Mouse (Mus musculus): ENCODE data around the gene 4933428G20Rik. TPM values are rescaled to one million over a fixed set of nuclear protein-coding genes. Genes with fewer than 3 reads are reported as not detected.

The 4933428G20Rik gene
- polyA plus RNA-seq, 1 experiment from 2014 or later, result 0.85 TPM

DNA sequence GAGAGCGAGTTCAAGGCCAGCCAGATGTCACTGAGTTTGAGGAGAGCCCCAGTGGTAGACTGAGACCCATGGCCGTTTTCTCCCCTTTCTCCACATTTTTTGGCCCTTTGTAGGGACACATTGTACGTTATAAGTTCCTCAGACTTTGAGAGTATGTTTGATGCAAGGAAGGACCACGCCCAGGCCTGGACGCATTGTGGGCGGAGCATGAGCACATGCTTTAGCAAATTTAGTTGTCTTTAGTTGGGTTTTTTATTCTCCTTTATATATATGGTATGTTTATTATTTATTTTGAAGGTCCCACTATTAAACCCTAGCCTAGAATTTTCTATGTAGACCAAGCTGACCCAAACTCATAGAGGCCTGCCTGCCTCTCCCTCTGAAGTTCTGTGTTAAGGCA is 21.8 kb downstream of the 4933428G20Rik start:
- Histone ChIP-seq H3K9ac (ENCODE audit: low read depth, low read length) (no peak overlapping the region), H3K4me1 (ENCODE audit: control insufficient read depth, insufficient read depth, low read depth, low read length) (no peaks in the 10 kb centered on the region), H3K36me3 (ENCODE audit: control insufficient read depth, insufficient read depth, low read length) (peaks cover 19% of the 10 kb centered on the region; the same call in 1 of the 2 replicates), H3K27me3 (replicated peaks; ENCODE audit: control insufficient read depth, insufficient read depth, low read length) (no peaks in the 10 kb centered on the region), H3K4me3 (ENCODE audit: low read length) (no peak overlapping the region), H3K4me2 (ENCODE audit: low read length) (no peak overlapping the region), H3K27ac (ENCODE audit: low read depth, low read length) (no peak overlapping the region), H3K9me3 (ENCODE audit: control insufficient read depth, low read length) (no peaks in the 10 kb centered on the region)
- no peak for ATAC-seq
- 86% methylated on average over 6 of the region's 6 CpGs for WGBS

DNA sequence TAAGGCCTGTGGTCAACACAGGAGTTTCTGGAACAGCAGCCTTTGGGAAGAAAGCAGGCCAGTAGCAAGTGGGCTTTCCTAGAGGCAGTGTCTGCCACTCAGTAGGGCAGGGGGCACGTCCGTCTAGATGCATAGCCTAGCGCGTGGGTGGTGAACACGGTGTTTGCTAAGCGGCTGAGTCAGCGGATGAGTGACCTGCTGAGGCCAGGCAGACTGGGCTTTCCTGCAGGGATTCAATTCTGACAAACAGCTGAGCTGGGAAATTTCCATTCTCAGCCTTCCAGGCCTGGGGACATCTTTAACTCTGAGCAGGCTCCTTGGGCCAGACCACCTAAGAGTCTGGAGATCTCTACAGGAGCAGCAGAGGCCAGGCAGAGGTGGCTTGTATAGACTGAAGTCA is 22.7 kb downstream of the 4933428G20Rik start:
- ATAC-seq, result no peak
- Histone ChIP-seq H3K27ac (ENCODE audit: low read depth, low read length) (no peak overlapping the region), H3K4me3 (ENCODE audit: low read length) (no peak overlapping the region), H3K9me3 (ENCODE audit: control insufficient read depth, low read length) (no peaks in the 10 kb centered on the region), H3K36me3 (ENCODE audit: control insufficient read depth, insufficient read depth, low read length) (peaks cover 15% of the 10 kb centered on the region; the same call in 1 of the 2 replicates), H3K4me2 (ENCODE audit: low read length) (no peak overlapping the region), H3K9ac (ENCODE audit: low read depth, low read length) (no peak overlapping the region), H3K27me3 (replicated peaks; ENCODE audit: control insufficient read depth, insufficient read depth, low read length) (no peaks in the 10 kb centered on the region), H3K4me1 (ENCODE audit: control insufficient read depth, insufficient read depth, low read depth, low read length) (no peaks in the 10 kb centered on the region)
- WGBS, result 52% methylated on average over 7 of the region's 7 CpGs

DNA sequence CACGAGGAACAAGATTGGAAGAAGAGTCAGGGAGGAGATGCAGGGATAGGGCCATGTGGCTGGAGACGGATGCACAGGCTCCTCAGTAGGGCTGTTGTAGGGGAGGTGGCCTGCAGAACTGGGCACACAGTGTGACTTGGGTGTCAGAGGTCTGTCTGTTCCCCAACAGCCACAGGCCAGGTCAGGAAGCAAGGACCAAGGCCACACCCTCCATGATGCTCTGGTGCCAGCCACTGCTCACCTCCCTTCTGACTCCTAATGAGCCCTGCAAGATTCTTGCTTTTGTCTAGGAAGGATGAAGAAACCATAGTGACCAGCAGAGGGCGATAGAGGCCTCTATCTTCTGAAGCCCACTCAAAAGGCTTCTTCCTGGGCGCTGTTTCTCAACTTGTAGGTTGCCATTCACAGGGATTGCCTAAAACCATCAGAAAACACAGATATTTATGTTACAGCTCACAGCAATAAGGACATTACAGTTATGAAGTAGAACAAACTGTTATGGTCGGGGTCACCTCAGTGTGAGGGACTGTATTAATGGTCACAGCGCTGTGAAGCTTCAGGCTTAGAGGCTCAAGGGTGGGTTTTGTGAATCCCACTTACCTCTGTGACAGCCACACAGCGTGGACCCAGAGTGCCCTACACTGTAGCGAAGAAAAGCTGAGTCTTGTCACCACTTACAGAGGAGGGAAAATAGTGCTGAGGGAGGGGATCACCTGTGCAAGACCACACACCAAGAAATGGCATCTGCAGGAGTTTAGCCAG is 23.6 kb downstream of the 4933428G20Rik start:
- Histone ChIP-seq H3K36me3 (ENCODE audit: control insufficient read depth, insufficient read depth, low read length) (peaks cover 15% of the 10 kb centered on the region; the same call in 1 of the 2 replicates), H3K9ac (ENCODE audit: low read depth, low read length) (0 out of 2 replicates have a peak overlapping the region, but pooled peaks have one; percentile 23), H3K4me2 (ENCODE audit: low read length) (no peak overlapping the region), H3K4me1 (ENCODE audit: control insufficient read depth, insufficient read depth, low read depth, low read length) (no peaks in the 10 kb centered on the region), H3K27ac (ENCODE audit: low read depth, low read length) (no peak overlapping the region), H3K9me3 (ENCODE audit: control insufficient read depth, low read length) (no peaks in the 10 kb centered on the region), H3K4me3 (ENCODE audit: low read length) (no peak overlapping the region), H3K27me3 (replicated peaks; ENCODE audit: control insufficient read depth, insufficient read depth, low read length) (no peaks in the 10 kb centered on the region)
- 58% methylated on average over 8 of the region's 8 CpGs for WGBS
- peak; percentile 52 for ATAC-seq

DNA sequence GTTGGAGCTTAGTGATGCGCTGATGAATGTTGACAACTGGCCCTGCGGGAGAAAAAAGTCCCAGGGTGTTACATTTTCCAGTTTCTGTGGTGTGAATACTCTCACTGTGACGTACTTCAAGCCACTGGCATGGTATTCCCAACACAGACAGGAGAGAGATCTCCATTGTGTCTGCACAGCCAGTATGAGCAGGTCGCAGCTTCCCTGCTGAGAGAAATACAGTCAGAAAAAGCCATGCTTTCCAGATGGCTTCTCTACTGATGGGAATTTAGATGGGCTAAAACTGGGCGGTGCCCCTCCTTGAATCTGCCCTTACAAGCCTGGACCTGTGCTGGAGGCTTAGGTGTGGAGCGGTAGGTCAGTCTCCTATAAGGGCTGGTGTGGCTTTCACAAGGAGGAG is 28.9 kb downstream of the 4933428G20Rik start:
- no peak for ATAC-seq
- H3K4me3 ChIP-seq (ENCODE audit: low read length), result no peak overlapping the region
- H3K36me3 ChIP-seq (ENCODE audit: control insufficient read depth, insufficient read depth, low read length), result peaks cover 21% of the 10 kb centered on the region
- no peaks in the 10 kb centered on the region for H3K9me3 ChIP-seq (ENCODE audit: control insufficient read depth, low read length)
- no peaks in the 10 kb centered on the region for H3K27me3 ChIP-seq (replicated peaks; ENCODE audit: control insufficient read depth, insufficient read depth, low read length)
- no peak overlapping the region for H3K27ac ChIP-seq (ENCODE audit: low read depth, low read length)
- no peak overlapping the region for H3K9ac ChIP-seq (ENCODE audit: low read depth, low read length)
- 78% methylated on average over 6 of the region's 6 CpGs for WGBS
- H3K4me2 ChIP-seq (ENCODE audit: low read length), result no peak overlapping the region
- no peaks in the 10 kb centered on the region for H3K4me1 ChIP-seq (ENCODE audit: control insufficient read depth, insufficient read depth, low read depth, low read length)

DNA sequence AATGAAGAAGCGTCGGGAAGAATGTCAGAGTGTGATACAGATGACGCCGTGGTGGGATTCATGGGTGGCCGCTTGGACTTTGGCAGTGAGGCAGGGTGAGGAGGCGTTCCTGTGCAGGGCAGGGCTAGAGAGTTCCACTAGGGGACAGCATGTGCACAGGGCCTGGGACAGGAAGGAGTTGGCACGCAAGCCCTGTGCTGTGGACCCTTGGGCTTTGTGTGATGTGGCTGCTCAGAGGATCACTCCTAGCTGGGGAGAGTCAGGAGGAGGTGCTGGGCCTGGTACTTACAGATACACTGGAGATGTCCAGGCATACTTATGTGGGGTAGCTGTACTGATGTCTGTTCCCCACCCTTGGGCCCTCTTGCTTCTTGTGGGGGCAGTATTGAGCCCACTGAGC is 30.3 kb downstream of the 4933428G20Rik start:
- ATAC-seq, result no peak
- Histone ChIP-seq H3K4me1 (ENCODE audit: control insufficient read depth, insufficient read depth, low read depth, low read length) (no peaks in the 10 kb centered on the region), H3K36me3 (ENCODE audit: control insufficient read depth, insufficient read depth, low read length) (peaks cover 26% of the 10 kb centered on the region), H3K27me3 (replicated peaks; ENCODE audit: control insufficient read depth, insufficient read depth, low read length) (no peaks in the 10 kb centered on the region), H3K9ac (ENCODE audit: low read depth, low read length) (no peak overlapping the region), H3K27ac (ENCODE audit: low read depth, low read length) (no peak overlapping the region), H3K4me2 (ENCODE audit: low read length) (no peak overlapping the region), H3K9me3 (ENCODE audit: control insufficient read depth, low read length) (no peaks in the 10 kb centered on the region), H3K4me3 (ENCODE audit: low read length) (no peak overlapping the region)
- WGBS, result 83% methylated on average over 7 of the region's 7 CpGs

DNA sequence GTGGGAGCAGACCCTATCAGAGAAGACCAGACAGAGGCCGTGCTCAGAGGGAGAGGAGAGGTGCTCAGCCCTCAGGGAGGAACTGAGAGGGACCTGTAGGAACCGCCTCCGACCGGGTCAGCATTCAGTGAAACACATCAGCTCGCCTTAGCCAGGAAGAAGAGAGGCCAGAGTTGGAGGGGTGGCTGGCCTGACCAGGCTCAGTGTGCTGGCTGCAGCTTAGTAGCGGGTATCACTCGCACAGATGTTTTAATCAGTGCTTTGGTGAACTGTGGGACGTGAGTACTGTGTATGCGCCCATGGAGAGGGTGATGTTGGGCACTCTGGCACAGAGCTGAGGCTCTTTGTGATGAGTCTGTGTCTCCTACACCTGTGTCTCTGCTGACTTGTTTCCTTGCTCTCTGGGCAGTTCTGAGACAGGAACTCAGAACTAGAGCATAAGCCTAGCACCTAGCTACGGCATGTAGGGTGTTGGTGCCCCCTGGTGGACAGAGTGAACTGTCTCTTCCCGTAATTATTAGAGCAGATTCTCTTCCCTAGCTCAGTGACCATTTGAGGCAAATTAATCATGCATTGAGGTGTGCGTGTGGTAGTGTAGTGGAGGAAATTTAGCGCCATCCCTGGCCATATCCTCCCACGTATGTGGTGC is 31.4 kb downstream of the 4933428G20Rik start:
- Histone ChIP-seq H3K4me3 (ENCODE audit: low read length) (no peak overlapping the region), H3K27me3 (replicated peaks; ENCODE audit: control insufficient read depth, insufficient read depth, low read length) (no peaks in the 10 kb centered on the region), H3K36me3 (ENCODE audit: control insufficient read depth, insufficient read depth, low read length) (peaks cover 35% of the 10 kb centered on the region), H3K4me2 (ENCODE audit: low read length) (no peak overlapping the region), H3K9me3 (ENCODE audit: control insufficient read depth, low read length) (no peaks in the 10 kb centered on the region), H3K9ac (ENCODE audit: low read depth, low read length) (no peak overlapping the region), H3K4me1 (ENCODE audit: control insufficient read depth, insufficient read depth, low read depth, low read length) (no peaks in the 10 kb centered on the region), H3K27ac (ENCODE audit: low read depth, low read length) (no peak overlapping the region)
- peak; percentile 51 for ATAC-seq
- WGBS, result 45% methylated on average over 14 of the region's 14 CpGs

DNA sequence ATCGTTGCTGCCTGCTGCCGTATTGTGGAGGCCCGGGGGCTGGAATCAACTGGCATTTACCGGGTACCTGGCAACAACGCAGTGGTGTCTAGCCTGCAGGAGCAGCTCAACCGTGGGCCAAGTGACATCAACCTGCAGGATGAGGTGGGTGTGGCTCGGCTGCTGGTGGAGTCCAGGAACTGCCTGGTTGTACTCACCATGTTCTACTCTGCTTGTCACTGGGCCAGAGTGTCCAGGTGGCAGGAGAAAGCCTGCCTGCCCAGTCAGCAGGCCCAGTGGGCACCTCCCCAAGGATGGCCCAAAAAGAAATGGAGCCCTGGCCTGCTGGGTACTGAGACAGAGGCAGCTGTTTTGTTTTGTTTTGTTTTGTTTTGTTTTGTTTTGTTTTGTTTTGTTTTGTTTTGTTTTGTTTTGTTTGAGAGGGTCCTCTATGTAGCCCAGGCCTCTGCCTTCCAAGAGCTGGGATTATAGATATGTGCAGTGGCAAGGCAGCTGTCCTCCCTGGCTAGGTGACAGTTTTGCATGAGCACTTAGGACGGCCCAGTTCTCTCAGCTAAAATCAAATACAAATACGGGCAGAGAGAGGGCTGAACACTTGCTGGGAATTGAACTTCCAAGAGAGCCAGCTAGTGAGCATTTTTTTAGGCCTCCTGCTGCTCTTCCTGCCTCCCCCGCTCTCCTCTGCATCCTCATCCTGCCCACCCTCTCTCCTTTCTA is 33.5 kb downstream of the 4933428G20Rik start:
- no peak for ATAC-seq
- H3K9me3 ChIP-seq (ENCODE audit: control insufficient read depth, low read length), result no peaks in the 10 kb centered on the region
- H3K27me3 ChIP-seq (replicated peaks; ENCODE audit: control insufficient read depth, insufficient read depth, low read length), result no peaks in the 10 kb centered on the region
- H3K4me3 ChIP-seq (ENCODE audit: low read length), result no peak overlapping the region
- H3K27ac ChIP-seq (ENCODE audit: low read depth, low read length), result no peak overlapping the region; the same call in 1 of the 2 replicates
- 70% methylated on average over 10 of the region's 10 CpGs for WGBS
- H3K36me3 ChIP-seq (ENCODE audit: control insufficient read depth, insufficient read depth, low read length), result peaks cover 36% of the 10 kb centered on the region
- no peaks in the 10 kb centered on the region for H3K4me1 ChIP-seq (ENCODE audit: control insufficient read depth, insufficient read depth, low read depth, low read length)
- H3K4me2 ChIP-seq (ENCODE audit: low read length), result no peak overlapping the region
- H3K9ac ChIP-seq (ENCODE audit: low read depth, low read length), result no peak overlapping the region

DNA sequence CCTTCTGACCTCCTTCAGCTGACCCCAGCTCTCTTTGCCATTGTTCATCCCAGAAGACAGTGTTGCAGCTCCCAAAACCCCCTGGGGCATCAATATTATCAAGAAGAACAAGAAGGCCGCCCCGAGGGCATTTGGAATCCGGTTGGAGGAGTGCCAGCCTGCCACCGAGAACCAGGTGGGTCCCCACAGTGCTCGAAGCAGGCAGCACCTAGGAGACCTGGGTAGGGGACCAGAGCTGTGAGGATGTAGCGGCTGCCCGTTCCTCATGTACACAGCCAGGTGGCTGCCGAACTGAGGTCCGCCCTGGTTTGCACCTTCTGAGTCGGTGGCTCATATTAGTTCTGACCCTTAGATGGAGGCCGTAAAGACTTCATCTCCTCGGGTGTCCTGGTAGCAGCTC is 34.2 kb downstream of the 4933428G20Rik start:
- H3K4me2 ChIP-seq (ENCODE audit: low read length), result no peak overlapping the region
- WGBS, result 83% methylated on average over 12 of the region's 12 CpGs

DNA sequence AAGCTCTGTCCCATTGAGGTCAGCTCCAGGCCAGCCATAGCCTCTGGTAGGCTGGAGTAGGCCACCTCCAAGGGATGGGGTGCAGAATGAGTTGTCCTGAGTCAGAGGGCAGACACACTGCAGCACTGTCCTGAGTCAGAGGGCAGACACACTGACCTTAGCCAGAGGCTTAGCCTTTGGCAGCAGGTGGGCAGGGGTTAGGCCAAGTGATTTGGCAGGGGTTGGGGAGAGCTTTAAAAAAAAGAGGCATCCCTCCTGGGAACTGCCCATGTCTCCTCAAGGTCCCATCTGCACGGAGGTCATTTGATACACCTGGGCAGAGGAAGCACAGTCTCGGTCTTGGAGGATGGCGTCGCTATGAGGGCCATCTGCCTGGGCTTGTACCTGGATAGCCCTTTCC is 36.1 kb downstream of the 4933428G20Rik start:
- WGBS, result 90% methylated on average over 4 of the region's 4 CpGs

More for the DNA sequence above, 34.2 kb downstream of the 4933428G20Rik start:
- Histone ChIP-seq H3K27me3 (replicated peaks; ENCODE audit: control insufficient read depth, insufficient read depth, low read length) (no peaks in the 10 kb centered on the region), H3K36me3 (ENCODE audit: control insufficient read depth, insufficient read depth, low read length) (peaks cover 37% of the 10 kb centered on the region), H3K4me1 (ENCODE audit: control insufficient read depth, insufficient read depth, low read depth, low read length) (no peaks in the 10 kb centered on the region), H3K4me3 (ENCODE audit: low read length) (no peak overlapping the region), H3K9ac (ENCODE audit: low read depth, low read length) (no peak overlapping the region), H3K27ac (ENCODE audit: low read depth, low read length) (no peak overlapping the region; the same call in 1 of the 2 replicates), H3K9me3 (ENCODE audit: control insufficient read depth, low read length) (no peaks in the 10 kb centered on the region)
- ATAC-seq, result no peak

More for the DNA sequence above, 36.1 kb downstream of the 4933428G20Rik start:
- no peak overlapping the region for H3K27ac ChIP-seq (ENCODE audit: low read depth, low read length)
- no peak overlapping the region for H3K4me2 ChIP-seq (ENCODE audit: low read length)
- no peak overlapping the region for H3K4me3 ChIP-seq (ENCODE audit: low read length)
- no peak for ATAC-seq
- peaks cover 39% of the 10 kb centered on the region for H3K36me3 ChIP-seq (ENCODE audit: control insufficient read depth, insufficient read depth, low read length)
- H3K9me3 ChIP-seq (ENCODE audit: control insufficient read depth, low read length), result no peaks in the 10 kb centered on the region
- H3K27me3 ChIP-seq (replicated peaks; ENCODE audit: control insufficient read depth, insufficient read depth, low read length), result no peaks in the 10 kb centered on the region
- no peak overlapping the region for H3K9ac ChIP-seq (ENCODE audit: low read depth, low read length)
- H3K4me1 ChIP-seq (ENCODE audit: control insufficient read depth, insufficient read depth, low read depth, low read length), result no peaks in the 10 kb centered on the region

Data from hindbrain, embryonic 16.5 days (tissue).